Mouse (Mus musculus) liver, embryonic 12.5 days (tissue): Measurements from ENCODE around the gene Rps15. TPM values are rescaled to one million over a fixed set of nuclear protein-coding genes. Genes with fewer than 3 reads are reported as not detected.
A peak's percentile ranks its signal among the peaks of the same experiment; 100 is the strongest.
"Not testable (repeated sequence)": the region's sequence is repeated elsewhere in the genome, so short reads cannot be mapped to it uniquely, and the experiment has no call there.

ENCODE experiments used
- ATAC-seq: fragments of 200-750 bp; cut with Nextera tagmentation; 2 replicates; pipeline ENCODE4 v1.8.0; 2017; ENCODE audit warnings: moderate number of reproducible peaks, mild to moderate bottlenecking, moderate library complexity
- H3K27ac ChIP-seq: fragments of 300-500 bp; sonication (generic); 2 replicates; pipeline ENCODE4 v1.5.1; 2016; ENCODE audit warnings: mild to moderate bottlenecking
- H3K27me3 ChIP-seq: fragments of 300-500 bp; sonication (generic); replicated peaks from 2 replicates; pipeline ENCODE4 v1.6.1; 2016; ENCODE audit warnings: mild to moderate bottlenecking, moderate library complexity
- H3K36me3 ChIP-seq: fragments of 300-500 bp; sonication (generic); 2 replicates; pipeline ENCODE4 v1.6.1; 2016; ENCODE audit warnings: mild to moderate bottlenecking, moderate library complexity
- H3K4me1 ChIP-seq: fragments of 300-500 bp; sonication (generic); 2 replicates; pipeline ENCODE4 v1.6.1; 2016
- H3K4me2 ChIP-seq: fragments of 300-500 bp; sonication (generic); 2 replicates; pipeline ENCODE4 v1.6.1; 2016; ENCODE audit warnings: mild to moderate bottlenecking, moderate library complexity
- H3K4me3 ChIP-seq: fragments of 300-500 bp; sonication (generic); 2 replicates; pipeline ENCODE4 v1.5.1; 2016; ENCODE audit warnings: mild to moderate bottlenecking, moderate library complexity
- H3K9ac ChIP-seq: fragments of 300-500 bp; sonication (generic); 2 replicates; pipeline ENCODE4 v1.6.1; 2016; ENCODE audit warnings: mild to moderate bottlenecking, moderate library complexity
- H3K9me3 ChIP-seq: fragments of 300-500 bp; sonication (generic); replicated peaks from 2 replicates; pipeline ENCODE4 v1.6.1; 2016; ENCODE audit warnings: mild to moderate bottlenecking, moderate library complexity
- WGBS: fragments of 180-500 bp; shearing (Covaris S2); methylation state at CpG from one replicate; pipeline ENCODE4 v1.1.7; 2016; ENCODE audit not compliant: insufficient replicate concordance; 5-methylcytosine and 5-hydroxymethylcytosine counted together
- polyA plus RNA-seq: library from polyadenylated mRNA; unstranded; fragments of >200 nt; fragmentation: Nextera tagmentation; extraction: Ambion mirVana; gene quantifications from 2 replicates; pipeline ENCODE4 v1.2.1, GENCODE M21; 2016

Rps15 gene
- polyA plus RNA-seq = 872 and 920 TPM in 2 replicates

GRCm38 (mm10) chr10:80292251-80293146 is at the start of gene Rps15:
Gene Rps15, plus strand, starts transcription at chr10:80292453.
- Histone ChIP-seq H3K4me3 (peak within 1 kb of the TSS; percentile 95), H3K4me1 (peaks cover 56% of the 10 kb centered on the region), H3K4me2 (peak within 1 kb of the TSS; percentile 91), H3K9me3 (no peaks in the 10 kb centered on the region), H3K9ac (peak within 1 kb of the TSS; percentile 98), H3K36me3 (peaks cover 42% of the 10 kb centered on the region), H3K27me3 (peaks cover 13% of the 10 kb centered on the region), H3K27ac (peak within 1 kb of the TSS; percentile 93)
- peak; percentile 83 for ATAC-seq
- under 1% methylated on average over 72 of the region's 72 CpGs for WGBS

- H3K27ac ChIP-seq = no peak overlapping the region
- no peak overlapping the region for H3K9ac ChIP-seq
- H3K4me3 ChIP-seq = no peak overlapping the region
- no peak for ATAC-seq
- H3K4me2 ChIP-seq = no peak overlapping the region
- peaks cover 72% of the 10 kb centered on the region for H3K36me3 ChIP-seq
- H3K4me1 ChIP-seq = peaks cover 29% of the 10 kb centered on the region
- H3K9me3 ChIP-seq = no peaks in the 10 kb centered on the region
- WGBS = 78% methylated on average over 3 of the region's 3 CpGs
- no peaks in the 10 kb centered on the region for H3K27me3 ChIP-seq
Observed at GRCm38 (mm10) chr10:80242607-80243006, 49.6 kb upstream of the Rps15 start.

DNA sequence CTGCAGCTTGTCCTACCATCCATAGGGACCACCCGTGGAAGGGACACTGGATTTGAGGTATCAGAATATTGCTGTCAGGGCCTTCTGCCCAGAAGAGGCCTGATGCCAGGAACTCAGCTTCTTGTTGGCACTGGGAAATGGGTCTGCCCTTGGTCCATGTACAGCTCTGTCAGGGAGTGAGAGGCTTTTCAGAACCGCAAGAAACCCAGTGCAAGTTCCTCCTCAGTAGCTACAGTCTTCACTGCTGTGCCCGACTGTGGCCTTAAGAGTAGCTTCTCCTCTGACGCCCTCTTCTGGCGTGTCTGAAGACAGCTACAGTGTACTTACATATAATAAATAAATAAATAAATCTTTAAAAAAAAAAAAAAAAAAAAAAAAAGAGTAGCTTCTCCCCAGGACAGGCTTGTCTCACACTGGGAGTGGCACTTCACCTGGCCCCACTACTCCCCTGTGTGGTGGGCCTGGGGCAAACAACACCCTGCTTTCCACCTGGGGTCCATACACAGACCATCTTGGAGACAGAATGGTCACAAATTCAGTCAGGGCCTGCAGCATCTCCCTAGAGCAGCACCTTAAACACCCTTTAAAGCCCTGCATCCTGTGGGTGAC is 47.4 kb upstream of the Rps15 start:
- no peak for ATAC-seq
- Histone ChIP-seq H3K4me3 (no peak overlapping the region), H3K27ac (peak overlapping the region; percentile 53; the same call in 1 of the 2 replicates), H3K4me2 (no peak overlapping the region), H3K9ac (0 out of 2 replicates have a peak overlapping the region, but pooled peaks have one; percentile 42), H3K4me1 (peaks cover 41% of the 10 kb centered on the region), H3K36me3 (peaks cover 49% of the 10 kb centered on the region), H3K27me3 (no peaks in the 10 kb centered on the region), H3K9me3 (no peaks in the 10 kb centered on the region)
- WGBS = 46% methylated on average over 5 of the region's 5 CpGs

- H3K36me3 ChIP-seq = peaks cover 42% of the 10 kb centered on the region
- 2% methylated on average over 4 of the region's 4 CpGs for WGBS
- peaks cover 48% of the 10 kb centered on the region for H3K4me1 ChIP-seq
- H3K4me3 ChIP-seq = no peak overlapping the region
- H3K27me3 ChIP-seq = no peaks in the 10 kb centered on the region
- peak overlapping the region; percentile 14; the same call in 1 of the 2 replicates for H3K4me2 ChIP-seq
- 0 out of 2 replicates have a peak overlapping the region, but pooled peaks have one; percentile 42 for H3K9ac ChIP-seq
- no peaks in the 10 kb centered on the region for H3K9me3 ChIP-seq
- 0 out of 2 replicates have a peak, but pooled peaks have one; percentile 8 for ATAC-seq
- H3K27ac ChIP-seq = peak overlapping the region; percentile 53; the same call in 1 of the 2 replicates
Observed at GRCm38 (mm10) chr10:80245600-80245999, 46.7 kb upstream of the Rps15 start.

- no peak overlapping the region for H3K27ac ChIP-seq
- no peak for ATAC-seq
- WGBS = 66% methylated on average over 6 of the region's 6 CpGs
- H3K9me3 ChIP-seq = no peaks in the 10 kb centered on the region
- H3K4me1 ChIP-seq = peaks cover 54% of the 10 kb centered on the region
- peak overlapping the region; percentile 93; the same call in 1 of the 2 replicates for H3K4me3 ChIP-seq
- H3K36me3 ChIP-seq = peaks cover 36% of the 10 kb centered on the region
- peak overlapping the region; percentile 87 for H3K4me2 ChIP-seq
- H3K27me3 ChIP-seq = no peaks in the 10 kb centered on the region
- no peak overlapping the region for H3K9ac ChIP-seq
Observed at GRCm38 (mm10) chr10:80247849-80248248, 44.4 kb upstream of the Rps15 start.

DNA sequence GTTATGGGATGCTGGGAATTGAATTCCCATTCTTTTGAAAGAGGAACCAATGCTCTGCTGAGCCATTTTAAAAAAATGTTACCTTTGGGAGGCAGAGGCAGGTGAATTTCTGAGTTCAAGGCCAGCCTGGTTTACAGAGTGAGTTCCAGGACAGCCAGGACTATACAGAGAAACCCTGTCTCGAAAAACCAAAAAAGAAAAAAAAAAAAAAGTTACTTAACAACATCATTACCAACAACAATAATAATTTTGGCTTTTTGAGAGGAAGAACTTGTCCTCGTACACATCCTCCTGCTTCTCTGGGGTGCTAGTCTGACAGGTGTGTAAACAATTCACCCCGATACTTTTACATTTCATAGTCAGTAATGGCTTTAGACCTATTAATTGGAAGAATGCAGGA is 43.8 kb upstream of the Rps15 start:
- H3K4me1 ChIP-seq = peaks cover 54% of the 10 kb centered on the region
- peak overlapping the region; percentile 91 for H3K27ac ChIP-seq
- peaks cover 36% of the 10 kb centered on the region for H3K36me3 ChIP-seq
- peak overlapping the region; percentile 92 for H3K9ac ChIP-seq
- ATAC-seq, H3K9me3 ChIP-seq, H3K27me3 ChIP-seq: not testable (repeated sequence)
- H3K4me3 ChIP-seq = peak overlapping the region; percentile 93
- WGBS = 46% methylated on average over 3 of the region's 3 CpGs
- H3K4me2 ChIP-seq = peak overlapping the region; percentile 87

DNA sequence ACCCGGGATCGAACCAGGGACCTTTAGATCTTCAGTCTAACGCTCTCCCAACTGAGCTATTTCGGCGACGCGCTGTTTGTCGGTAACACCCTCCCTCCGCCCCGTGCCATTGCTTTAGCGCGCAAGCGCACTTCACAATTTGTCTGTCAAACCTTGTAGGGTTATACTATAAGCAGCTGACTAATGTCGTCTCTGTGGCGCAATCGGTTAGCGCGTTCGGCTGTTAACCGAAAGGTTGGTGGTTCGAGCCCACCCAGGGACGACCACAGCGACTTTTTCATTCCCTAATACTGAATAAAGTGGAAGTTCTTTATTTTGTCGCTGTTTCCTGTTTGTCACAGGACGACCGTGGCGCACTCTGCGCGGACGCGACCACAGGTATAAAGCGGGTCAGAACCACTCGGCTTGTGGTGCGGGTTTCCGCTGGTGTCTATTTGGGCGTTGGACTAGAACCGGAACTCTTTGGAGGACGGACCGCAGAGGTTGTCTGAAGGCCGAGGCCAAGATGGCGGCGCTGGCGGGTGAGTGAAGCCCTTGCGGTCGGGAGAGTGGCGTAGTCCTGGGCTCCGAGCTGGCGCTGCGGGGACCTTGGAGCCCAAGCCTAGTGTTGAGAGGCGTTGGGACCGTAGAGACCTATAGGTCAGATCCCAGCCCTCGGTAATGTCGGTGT is 43.1 kb upstream of the Rps15 start, which contains the start of gene Ndufs7:
Gene Ndufs7 (plus strand): TSS at position 151 of the 670 bp plus-strand sequence.
- H3K9me3 ChIP-seq = no peaks in the 10 kb centered on the region
- H3K36me3 ChIP-seq = peaks cover 36% of the 10 kb centered on the region
- ATAC-seq = peak; percentile 87
- peak within 1 kb of the TSS; percentile 91 for H3K27ac ChIP-seq
- H3K4me2 ChIP-seq = peak within 1 kb of the TSS; percentile 87
- peaks cover 54% of the 10 kb centered on the region for H3K4me1 ChIP-seq
- no peaks in the 10 kb centered on the region for H3K27me3 ChIP-seq
- under 1% methylated on average over 53 of the region's 53 CpGs for WGBS
- peak within 1 kb of the TSS; percentile 92 for H3K9ac ChIP-seq
- H3K4me3 ChIP-seq = peak within 1 kb of the TSS; percentile 93

DNA sequence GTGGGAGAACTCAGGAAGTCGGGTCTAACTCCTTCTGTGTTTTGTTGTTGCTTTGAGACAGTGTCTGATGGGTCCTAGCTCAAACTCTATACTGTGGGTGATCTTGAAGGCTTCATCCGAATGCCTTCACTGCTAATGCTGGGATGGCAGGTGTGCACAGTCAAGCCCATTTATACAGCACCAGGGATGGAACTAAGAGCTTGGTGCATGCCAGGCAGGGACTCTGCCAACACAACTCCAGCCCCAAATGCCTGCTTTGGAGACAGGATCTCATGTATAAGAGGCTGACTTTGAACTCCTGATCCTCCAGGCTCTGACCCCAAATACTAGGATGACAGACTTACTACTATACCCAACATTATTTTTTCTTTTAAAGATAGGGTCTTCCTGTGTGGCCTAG is 42.2 kb upstream of the Rps15 start:
- H3K9ac ChIP-seq = peak overlapping the region; percentile 92
- H3K36me3 ChIP-seq = peaks cover 38% of the 10 kb centered on the region
- no peaks in the 10 kb centered on the region for H3K9me3 ChIP-seq
- peak overlapping the region; percentile 87 for H3K4me2 ChIP-seq
- H3K4me3 ChIP-seq = peak overlapping the region; percentile 93
- ATAC-seq = no peak
- peak overlapping the region; percentile 91 for H3K27ac ChIP-seq
- no peaks in the 10 kb centered on the region for H3K27me3 ChIP-seq
- 27% methylated on average over 2 of the region's 2 CpGs for WGBS
- peaks cover 53% of the 10 kb centered on the region for H3K4me1 ChIP-seq

DNA sequence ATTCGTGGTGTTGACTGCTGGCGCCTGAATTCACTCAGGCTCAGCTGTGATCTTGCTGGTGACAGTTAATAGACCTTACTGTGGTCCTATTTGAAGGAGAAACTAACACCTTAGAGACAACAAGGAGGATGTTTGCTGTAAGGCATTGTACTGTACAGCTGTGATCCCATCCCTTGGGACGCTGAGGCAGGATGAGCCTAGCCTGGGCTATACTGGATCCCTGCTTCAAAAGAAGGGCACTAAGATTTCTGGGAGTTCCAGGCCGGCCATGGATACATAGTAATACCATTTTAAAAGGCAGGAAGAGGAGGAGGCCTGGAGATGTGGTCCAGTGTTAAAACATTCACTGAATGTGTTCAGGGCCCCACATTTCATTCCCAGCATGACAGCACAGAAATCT is 41.7 kb upstream of the Rps15 start:
- Histone ChIP-seq H3K9ac (peak overlapping the region; percentile 92), H3K4me3 (peak overlapping the region; percentile 93), H3K27me3 (no peaks in the 10 kb centered on the region), H3K4me1 (peaks cover 48% of the 10 kb centered on the region), H3K9me3 (no peaks in the 10 kb centered on the region), H3K36me3 (peaks cover 43% of the 10 kb centered on the region), H3K4me2 (peak overlapping the region; percentile 87), H3K27ac (peak overlapping the region; percentile 91; the same call in 1 of the 2 replicates)
- ATAC-seq = no peak
- WGBS = 81% methylated on average over 4 of the region's 4 CpGs

- Histone ChIP-seq H3K4me2 (no peak overlapping the region), H3K4me1 (peaks cover 38% of the 10 kb centered on the region), H3K9ac (no peak overlapping the region), H3K36me3 (peaks cover 58% of the 10 kb centered on the region), H3K27me3 (no peaks in the 10 kb centered on the region), H3K4me3 (no peak overlapping the region), H3K27ac (no peak overlapping the region), H3K9me3 (no peaks in the 10 kb centered on the region)
- ATAC-seq = no peak
Observed at GRCm38 (mm10) chr10:80252011-80252410, 40.2 kb upstream of the Rps15 start.

- no peak overlapping the region for H3K27ac ChIP-seq
- 85% methylated on average over 11 of the region's 11 CpGs for WGBS
- H3K27me3 ChIP-seq = no peaks in the 10 kb centered on the region
- no peak overlapping the region for H3K4me3 ChIP-seq
- H3K9ac ChIP-seq = no peak overlapping the region
- no peak overlapping the region for H3K4me2 ChIP-seq
- H3K4me1 ChIP-seq = peaks cover 34% of the 10 kb centered on the region
- H3K36me3 ChIP-seq = peaks cover 63% of the 10 kb centered on the region
- no peaks in the 10 kb centered on the region for H3K9me3 ChIP-seq
- ATAC-seq = no peak
Observed at GRCm38 (mm10) chr10:80252493-80253274, 39.6 kb upstream of the Rps15 start.
